Mouse (Mus musculus) G1E-ER4 (cell line): ENCODE measurements around the gene Lrpap1. TPM values are rescaled to one million over a fixed set of nuclear protein-coding genes. Genes with fewer than 3 reads are reported as not detected.

ENCODE experiments used
- GATA1 ChIP-seq: IDR thresholded peaks from one replicate; pipeline ENCODE4 v1.8.0; 2012; ENCODE audit warnings: low read length, inconsistent platforms
- polyA plus RNA-seq: library from polyadenylated mRNA; stranded (reverse); fragments of >175 nt; gene quantifications from 2 replicates; pipeline ENCODE4 v1.2.3, GENCODE M21; 2012

The Lrpap1 gene
- polyA plus RNA-seq, 1 experiment, result 10.8 TPM

DNA sequence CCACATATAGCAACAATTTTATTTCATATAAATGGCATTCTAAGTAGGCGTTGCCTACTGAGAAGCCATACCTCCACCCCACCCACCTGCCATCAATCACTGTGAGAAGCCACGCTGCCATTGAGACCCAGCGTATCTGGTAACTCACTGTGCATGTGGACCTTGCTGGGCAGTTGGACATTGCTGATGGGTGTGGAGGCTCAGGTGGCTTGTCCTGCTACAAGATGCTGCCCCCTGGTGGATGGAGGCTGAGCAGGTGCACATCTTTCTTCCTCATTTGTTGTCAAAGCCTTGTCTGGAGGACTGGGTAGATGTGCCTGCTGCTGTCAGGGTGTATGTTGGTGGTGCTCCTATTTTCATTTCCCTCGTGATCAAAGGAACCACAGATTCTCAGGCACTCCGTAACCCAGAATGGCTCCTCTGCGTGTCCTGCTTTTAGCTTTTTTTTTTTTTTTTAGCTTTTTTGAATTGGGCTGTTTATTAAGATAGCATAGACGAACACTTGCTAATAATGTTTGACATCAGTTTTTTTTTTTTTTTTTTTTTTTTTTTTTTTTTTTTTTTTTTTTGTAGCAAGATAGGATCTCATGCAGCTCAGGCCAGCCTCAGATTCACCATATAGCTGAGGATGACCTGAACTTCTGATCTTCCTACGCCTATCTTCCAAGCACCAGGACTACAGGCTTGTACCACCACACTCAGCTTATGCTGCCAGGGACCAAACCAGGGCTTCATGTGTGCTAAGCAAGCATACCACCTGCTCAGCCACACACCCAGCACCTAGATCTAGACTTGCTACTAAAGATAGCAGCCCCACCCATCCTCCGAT is 16.6 kb downstream of the Lrpap1 start:
- no peak for TF ChIP-seq GATA1

DNA sequence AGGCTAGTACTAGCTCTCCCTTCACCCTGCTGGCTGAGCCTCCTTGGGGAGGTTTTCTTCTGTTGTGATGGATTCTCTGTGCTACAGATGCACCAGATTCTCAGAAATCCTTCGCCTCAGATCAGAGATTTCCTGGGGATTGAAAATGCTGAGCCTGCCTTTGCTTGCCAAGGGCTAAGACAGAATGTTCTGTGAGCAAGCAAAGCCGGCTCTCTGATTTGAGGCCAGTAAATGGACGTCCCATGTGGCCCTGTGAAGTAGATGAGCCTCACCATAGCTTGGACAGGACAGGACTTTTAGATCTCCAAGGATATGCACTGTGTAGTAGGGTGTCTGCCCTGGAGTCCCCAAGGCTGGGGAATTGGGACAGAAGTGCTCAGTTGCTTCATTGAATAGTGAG is 20.7 kb downstream of the Lrpap1 start:
- no peak for TF ChIP-seq GATA1

DNA sequence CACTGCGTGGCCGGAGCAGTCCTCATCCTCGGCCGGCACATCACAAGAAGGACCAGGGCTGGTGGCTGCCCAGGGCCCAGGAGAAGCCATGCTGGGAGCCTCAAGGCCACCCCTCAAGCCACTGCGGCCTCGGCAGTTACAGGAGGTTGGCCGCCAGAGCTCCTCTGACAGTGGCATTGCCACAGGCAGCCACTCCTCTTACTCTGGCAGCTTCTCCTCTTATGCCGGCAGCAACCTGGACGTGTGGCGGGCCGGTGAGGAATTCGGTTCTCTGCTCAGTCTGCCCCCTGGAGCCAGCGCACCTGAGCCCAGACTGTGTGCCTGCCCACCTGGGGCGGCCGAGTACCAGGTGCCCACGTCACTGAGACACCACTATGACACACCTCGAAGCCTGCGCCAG is 26.5 kb downstream of the Lrpap1 start:
- no peak for TF ChIP-seq GATA1

DNA sequence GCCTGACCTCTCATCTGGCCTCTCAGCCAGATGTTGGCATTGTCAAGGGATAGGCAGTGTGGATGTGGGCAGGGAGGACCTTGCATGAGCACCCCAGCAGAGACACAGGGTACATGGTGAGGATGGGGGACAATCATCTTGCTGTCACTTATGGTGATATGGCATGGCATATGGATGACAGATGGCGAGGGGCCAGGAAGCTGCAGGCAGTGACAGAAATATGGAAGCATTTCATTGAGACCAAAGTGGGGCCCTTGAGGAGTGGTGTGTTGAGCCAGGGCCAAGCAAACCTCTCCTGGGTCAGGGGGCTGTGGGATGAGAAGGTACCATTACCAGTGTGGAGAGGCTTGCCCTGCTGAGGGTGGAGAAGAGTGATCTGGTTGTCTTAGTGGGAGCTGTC is 29.2 kb downstream of the Lrpap1 start:
- no peak for TF ChIP-seq GATA1

DNA sequence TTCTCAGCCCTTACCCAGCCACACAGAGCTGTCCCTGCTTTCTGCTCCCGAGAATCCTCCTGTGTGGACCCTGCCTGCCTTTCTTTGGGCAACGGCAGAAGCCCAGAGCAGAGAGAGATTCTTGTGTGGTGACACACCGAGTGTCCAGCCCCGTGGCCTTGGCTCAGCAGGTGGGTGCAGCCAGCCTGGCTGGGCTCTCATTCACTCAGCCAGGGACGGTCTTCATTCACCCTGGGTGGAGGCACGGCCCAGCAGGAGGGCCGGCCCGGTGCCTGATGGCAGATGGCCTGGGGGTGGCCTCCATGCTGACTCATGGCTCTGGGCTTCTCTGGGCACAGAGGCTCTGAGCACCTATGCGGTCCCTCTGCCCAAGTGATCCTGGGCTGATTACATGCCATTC is 31.6 kb downstream of the Lrpap1 start:
- TF ChIP-seq GATA1, result no peak

DNA sequence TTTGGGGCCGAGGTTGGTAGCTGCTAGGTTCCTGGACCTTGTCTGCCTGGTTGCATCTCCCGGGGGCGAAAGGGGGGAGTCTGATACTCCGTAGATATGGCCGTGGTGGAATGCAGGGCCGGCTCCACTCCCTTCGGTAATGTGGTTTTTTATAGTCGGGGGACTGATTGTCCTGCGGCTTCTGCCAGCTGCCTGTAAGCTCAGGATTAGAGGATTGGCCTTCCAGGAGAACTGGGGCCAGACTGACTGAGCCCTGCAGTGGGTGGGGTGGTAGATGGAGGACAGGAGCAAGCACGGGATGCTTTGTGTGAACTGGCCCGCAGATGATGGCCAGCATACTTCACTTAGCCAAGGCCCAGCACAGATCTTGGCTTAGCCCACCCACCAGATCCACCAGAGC is 32.3 kb downstream of the Lrpap1 start:
- no peak for TF ChIP-seq GATA1

DNA sequence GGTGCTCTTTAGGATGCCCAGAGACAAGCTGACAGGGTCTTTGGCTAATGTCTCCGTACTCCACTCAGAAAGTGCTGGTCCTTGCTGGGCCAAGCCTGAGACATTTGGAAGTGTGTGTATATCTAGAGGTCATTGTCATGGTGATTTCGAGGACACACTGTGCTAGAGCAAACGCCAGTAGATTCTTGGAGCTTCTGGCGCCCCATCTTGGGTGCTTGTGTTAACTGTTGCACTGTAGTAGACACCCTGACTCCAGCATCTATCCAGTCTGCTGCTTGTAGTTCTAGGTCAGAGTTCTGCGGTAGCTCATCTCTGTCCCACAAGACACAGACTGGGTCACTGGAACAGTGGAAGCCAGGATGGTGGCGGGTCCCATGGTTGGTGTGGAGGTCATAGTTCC is 33.7 kb downstream of the Lrpap1 start:
- no peak for TF ChIP-seq GATA1

DNA sequence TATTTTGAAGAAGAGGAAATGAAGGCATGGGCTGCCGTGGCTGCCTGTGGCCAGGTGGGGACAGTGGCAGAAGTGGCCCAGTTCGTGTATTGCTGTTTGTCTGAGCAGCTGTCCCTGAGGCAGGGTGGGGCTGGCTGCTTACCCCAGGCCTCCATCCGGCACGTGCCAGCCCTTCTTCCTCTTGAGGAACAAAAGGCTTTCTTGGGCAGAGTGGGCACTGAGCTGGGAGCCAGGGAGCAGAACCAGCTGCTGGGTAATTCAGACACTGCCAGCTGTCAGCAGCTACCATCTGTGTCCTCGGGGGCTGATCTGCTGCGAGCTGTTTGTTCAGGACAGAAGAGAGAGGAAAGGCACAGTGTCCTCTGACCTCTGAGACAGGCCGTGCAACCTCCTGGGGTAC is 34.6 kb downstream of the Lrpap1 start:
- TF ChIP-seq GATA1, result no peak

GRCm38 (mm10) chr5:35070314-35070713 is 35.3 kb downstream of the Lrpap1 start:
- no peak for TF ChIP-seq GATA1

- TF ChIP-seq GATA1, result no peak
These were observed 35.7 kb downstream of the Lrpap1 start for GRCm38 (mm10) chr5:35069841-35070240.

- no peak for TF ChIP-seq GATA1
These were observed 45.5 kb downstream of the Lrpap1 start for GRCm38 (mm10) chr5:35060098-35060497.

- TF ChIP-seq GATA1, result no peak
These were observed 47.4 kb downstream of the Lrpap1 start for GRCm38 (mm10) chr5:35058216-35058615.

GRCm38 (mm10) chr5:35057582-35057981 is 48.0 kb downstream of the Lrpap1 start:
- no peak for TF ChIP-seq GATA1

DNA sequence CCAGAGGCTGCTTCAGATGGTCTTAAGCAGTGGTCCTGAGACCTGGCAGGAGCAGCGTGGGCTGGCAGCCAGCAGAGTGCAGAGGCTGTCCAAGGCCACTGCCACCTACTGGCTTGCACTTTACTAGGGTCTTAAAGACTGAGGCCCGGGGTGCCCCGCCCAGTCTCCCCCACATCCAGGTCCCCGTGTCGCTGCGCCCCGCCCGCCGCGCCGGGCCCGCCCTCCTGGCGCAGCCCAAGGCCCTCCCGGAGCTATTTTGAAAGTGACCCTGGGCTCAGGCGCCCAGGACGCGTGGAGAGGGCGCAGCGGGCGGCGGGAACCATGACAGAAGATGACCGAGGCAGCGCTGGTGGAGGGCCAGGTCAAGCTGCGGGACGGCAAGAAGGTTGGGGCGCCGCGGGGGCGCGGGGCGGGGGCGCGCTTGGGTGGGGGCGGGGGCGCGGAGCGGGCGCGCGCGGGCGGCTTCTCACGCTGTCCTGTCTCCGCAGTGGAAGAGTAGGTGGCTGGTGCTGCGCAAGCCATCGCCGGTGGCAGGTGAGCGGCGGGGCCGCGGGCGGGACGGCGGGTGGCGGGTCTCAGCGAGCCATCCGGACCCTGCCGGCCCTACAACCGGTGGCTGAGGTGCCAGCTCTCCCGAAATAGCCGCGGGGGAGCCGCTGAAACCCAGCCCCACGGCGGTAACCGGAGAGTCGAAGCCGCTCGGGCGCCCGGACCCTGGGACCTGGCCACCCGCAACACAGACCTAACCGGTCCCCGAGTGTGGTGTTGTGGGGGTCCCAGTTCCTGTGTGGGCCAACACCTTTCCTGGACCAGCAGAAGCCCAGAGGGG is 48.7 kb downstream of the Lrpap1 start, which contains the start of gene Dok7:
Gene Dok7, plus strand, starts transcription at position 163 of the 829 bp plus-strand sequence.
- no peak for TF ChIP-seq GATA1

DNA sequence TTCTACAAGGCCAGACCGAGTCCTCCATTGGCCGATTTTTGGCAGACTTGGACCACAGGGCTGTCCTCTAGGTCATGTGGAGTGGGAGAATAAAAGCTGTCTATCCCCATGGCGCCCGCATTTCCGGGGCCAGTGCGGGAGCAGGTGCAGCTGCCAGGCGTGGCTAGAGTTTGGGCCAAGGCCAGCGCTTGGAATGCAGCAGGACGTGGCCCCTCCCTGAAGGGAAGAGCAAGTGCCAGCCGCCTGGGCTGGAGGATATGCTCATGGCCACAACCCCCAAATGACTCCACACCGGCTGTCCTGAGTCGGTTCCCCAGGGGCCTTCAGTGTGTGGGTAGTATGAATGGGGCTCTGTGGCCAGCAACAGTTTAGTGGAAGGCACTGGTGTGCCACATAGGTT is 50.5 kb downstream of the Lrpap1 start:
- TF ChIP-seq GATA1, result no peak

DNA sequence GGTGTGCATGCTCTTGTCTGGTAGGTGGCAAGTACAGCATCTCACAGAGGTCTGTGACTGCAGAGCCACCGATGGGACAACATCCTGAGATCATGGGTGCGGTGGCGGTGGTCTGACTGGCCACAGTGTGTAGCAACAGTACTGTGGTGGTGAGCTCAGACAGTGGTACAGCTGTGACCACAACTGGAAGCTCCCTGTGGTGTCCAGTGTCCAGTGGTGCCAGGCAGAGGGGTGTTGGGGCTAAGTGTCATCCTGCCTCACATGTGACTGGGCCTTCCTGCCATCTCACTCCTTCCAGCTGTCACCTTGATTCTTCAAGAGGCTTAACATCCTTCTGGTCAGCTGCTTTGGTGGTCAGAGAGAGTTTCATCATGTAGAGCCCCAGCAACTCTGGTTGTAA is 50.9 kb downstream of the Lrpap1 start:
- no peak for TF ChIP-seq GATA1

DNA sequence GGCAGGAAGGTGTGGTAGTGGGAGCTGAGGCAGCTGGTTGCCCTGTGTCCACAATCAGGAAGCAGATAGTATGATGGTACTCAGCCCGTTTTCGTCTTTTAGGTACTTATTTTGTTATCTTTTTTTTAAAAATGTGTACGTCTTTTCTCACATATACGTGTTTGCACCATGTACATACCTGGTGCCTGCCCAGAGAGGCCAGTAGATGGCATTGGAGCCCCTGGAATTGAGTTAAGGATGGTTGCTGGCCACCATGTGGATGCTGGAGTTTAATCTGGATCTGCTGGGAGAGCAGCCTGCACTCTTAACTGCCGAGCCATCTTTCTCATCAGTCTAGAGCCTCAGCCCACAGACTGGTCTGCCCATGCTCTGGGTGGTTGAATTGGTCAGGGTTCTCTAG is 55.0 kb downstream of the Lrpap1 start:
- no peak for TF ChIP-seq GATA1
